Mouse (Mus musculus) gonadal fat pad, adult 2 months (tissue): ENCODE measurements around the gene Diexf. TPM values are rescaled to one million over a fixed set of nuclear protein-coding genes. Genes with fewer than 3 reads are reported as not detected.

ENCODE experiments used
- DNase-seq: peaks from one replicate; pipeline ENCODE4 v3.0.0-alpha.2; 2012; ENCODE audit warnings: low read depth
- polyA plus RNA-seq: library from polyadenylated mRNA; depleted of rRNA; stranded (reverse); fragments of >200 nt; gene quantifications from 2 replicates; pipeline ENCODE4 v1.2.3, GENCODE M21; 2012; rRNA removed

Diexf gene
- polyA plus RNA-seq = 15.3 and 15.6 TPM in 2 replicates

DNA sequence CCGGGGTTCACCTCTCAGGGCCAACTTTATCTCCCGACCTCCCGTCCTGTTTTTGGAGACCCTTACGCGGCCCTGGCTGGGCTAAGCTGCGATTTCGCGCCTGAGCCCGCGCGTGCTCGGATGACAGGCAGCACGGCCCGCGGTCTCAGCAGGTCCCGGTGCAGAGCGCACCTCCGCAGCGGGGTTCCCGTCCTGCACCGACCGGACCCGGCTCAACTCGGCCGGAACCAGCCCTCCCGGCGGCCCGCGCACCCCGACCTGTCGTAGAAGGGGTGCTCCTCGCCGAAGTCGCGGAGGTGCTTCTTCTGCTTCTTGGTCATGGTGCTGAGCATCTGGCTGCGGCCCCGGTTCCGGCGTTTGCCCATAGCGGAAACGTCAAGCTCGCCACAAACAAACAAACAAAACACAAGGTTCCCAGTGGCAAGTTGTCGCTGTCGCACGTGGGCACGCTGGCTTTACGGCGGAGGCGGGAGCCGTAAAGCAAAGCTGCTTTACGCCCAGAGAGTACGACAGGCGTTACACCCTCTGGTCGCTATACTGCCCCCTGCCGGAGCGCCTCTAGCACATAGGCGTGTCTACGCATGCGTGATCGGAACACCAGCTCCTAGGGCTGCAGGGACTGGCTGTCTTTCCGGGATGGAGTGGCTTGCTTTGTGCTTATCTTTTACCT is at the start of gene Diexf:
Diexf (minus strand) TSS at position 487 of the 670 bp plus-strand sequence.
- DNase-seq = no peak

GRCm38 (mm10) chr1:193174143-193174733 is 44.2 kb upstream of the Diexf start:
- DNase-seq = no peak

DNA sequence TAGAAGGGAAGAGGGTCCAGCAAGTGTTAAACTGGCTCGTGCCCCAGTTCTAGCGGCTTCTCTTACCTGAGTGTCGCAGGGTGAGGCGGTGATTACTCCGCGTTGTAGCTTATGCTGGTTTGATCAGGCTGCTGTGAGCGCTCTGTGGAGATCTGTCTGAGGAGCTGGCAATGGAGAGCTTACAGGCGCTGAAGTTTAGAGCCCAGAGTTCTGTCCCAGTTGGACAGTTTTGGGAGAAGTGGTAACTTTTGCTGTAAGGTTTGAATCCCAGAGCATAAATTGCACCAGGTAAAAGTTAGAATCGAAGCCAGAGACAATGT is 43.7 kb upstream of the Diexf start:
- no peak for DNase-seq

- DNase-seq = peak; percentile 97
Observed at GRCm38 (mm10) chr1:193172991-193173809, 43.1 kb upstream of the Diexf start.

- DNase-seq = no peak
Observed at GRCm38 (mm10) chr1:193169856-193170255, 39.8 kb upstream of the Diexf start.

DNA sequence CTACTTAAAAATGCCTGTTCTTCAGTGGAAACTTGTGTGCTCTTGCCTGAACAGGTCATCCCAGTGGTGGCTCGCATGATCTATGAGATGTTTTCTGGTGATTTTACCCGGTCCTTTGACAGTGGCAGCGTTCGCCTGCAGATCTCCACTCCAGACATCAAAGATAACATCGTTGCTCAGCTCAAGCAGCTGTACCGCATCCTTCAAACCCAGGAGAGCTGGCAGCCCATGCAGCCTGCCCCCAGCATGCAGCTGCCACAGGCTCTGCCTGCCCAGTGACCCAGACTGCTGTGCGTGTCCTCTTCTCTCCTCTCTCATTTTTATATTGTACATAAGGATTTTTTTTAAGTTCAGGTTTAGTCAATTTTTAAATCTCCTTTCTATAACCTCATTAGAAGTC is 39.2 kb upstream of the Diexf start:
- DNase-seq = no peak

GRCm38 (mm10) chr1:193167746-193168145 is 37.7 kb upstream of the Diexf start, which contains the start of gene A130010J15Rik:
TSS of gene A130010J15Rik (plus strand) at chr1:193168046.
- DNase-seq = no peak

DNA sequence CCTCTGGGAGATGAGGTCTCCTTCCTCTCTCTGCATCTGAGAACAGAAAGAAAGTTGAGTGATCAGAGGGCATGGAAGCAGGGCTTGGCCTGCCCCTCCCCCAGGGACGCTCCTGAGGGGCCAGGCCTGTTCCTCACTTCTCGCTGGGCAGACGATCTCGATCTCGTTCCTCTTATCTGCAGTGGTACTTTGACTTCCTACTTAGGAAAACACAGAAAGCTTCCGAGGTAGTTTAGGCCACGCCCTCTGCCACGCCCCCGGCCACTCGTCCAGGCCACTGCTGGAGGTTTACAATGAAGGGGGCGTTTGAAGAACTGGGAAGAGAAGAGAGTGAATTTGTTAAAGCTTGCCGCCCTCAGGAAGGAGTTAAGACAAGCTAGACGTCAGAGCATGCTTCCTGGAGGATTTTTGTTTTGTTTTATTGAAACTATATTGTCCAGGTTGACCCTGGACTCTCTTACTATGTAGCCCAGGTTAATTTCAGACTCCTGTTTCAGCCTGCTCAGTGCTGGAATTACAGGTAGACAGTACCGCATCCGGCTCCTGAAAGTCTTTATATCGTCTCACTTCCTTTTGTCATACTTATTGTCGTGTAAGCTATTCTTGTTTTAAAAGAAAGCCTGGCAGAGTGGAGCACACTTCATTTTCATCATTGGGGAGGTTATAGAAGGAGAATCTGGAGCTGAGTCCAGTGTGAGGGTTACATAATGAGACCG is 30.4 kb upstream of the Diexf start:
- DNase-seq = no peak

- no peak for DNase-seq
Observed at GRCm38 (mm10) chr1:193159613-193160012, 29.5 kb upstream of the Diexf start.

- DNase-seq = no peak
Observed at GRCm38 (mm10) chr1:193159163-193159562, 29.1 kb upstream of the Diexf start.

DNA sequence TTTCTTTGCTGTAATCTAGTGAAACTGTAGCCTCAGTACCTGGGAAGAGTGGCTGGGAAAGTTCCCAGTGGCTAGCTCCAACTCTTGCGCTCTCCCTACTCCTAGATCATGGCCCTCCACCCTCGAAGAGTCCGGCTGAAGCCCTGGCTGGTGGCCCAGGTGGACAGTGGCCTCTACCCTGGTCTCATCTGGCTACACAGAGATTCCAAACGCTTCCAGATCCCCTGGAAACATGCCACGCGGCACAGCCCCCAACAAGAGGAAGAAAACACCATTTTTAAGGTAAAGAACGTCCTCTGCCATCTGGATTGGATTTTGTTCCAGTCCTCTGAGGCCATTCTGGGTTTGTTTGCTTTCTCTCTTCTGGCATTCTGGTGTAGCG is 27.0 kb upstream of the Diexf start:
- no peak for DNase-seq

DNA sequence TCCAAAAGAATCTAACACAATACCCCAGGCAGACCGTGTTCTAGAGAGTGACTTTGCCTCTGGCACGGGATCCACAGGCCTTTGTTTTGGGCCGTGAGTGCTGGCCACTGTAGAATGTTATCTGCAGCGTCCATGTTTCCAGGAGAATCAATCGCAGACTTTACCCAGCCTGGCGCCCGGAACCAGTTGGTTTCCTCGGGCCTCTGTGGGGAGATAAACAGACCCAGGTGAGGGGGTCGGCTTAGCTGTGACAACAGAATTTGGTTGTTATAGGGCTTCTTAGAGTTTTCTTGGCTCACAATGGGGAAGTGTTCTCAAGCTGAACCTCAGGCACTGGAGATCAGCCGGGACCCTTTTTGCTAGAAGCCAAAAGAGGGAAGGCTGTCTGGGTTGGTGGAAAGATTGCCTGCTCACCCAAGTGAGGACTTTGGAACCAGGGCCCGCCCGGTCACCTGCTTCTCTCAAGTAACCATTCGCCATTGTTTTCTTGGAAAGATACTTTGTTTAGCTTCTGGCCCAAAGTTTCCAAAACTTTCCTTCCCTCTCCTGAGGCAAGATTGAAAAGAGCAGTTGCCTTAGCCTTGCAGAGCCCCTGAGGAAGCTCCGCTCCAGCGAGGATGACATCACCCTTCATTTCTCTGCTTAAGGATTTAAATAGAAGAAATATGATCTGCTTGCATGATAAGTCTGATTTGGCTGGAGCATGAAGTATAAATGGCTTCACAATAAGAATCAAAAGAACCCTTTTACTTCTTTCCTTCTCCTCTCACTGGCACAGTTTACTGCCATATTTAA is 26.4 kb upstream of the Diexf start:
- DNase-seq = no peak

- DNase-seq = no peak
Observed at GRCm38 (mm10) chr1:193153561-193153960, 23.5 kb upstream of the Diexf start.

- DNase-seq = peak; percentile 67
Observed at GRCm38 (mm10) chr1:193152872-193153271, 22.8 kb upstream of the Diexf start, which contains the start of gene Irf6. TSS of gene Irf6 (plus strand) at chr1:193153111.

DNA sequence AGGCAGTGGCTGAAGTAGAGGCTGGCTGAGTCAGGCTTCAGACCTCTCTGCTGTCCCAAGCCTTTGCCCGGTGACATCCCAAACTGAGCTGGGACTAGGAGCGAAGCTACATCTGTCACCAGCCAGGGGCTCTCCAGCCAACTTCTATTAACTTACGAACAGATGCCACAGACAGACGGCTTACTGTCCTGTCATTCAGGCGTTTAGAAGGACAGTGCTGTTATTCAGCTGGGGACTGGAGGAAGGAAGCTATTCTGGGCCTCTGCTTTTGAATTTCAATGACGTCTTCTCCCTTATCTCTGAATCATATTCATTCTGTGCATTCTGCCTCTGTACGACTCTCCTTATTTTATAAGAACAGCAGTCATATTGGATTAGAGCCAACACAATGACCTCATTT is 21.1 kb upstream of the Diexf start:
- DNase-seq = no peak

DNA sequence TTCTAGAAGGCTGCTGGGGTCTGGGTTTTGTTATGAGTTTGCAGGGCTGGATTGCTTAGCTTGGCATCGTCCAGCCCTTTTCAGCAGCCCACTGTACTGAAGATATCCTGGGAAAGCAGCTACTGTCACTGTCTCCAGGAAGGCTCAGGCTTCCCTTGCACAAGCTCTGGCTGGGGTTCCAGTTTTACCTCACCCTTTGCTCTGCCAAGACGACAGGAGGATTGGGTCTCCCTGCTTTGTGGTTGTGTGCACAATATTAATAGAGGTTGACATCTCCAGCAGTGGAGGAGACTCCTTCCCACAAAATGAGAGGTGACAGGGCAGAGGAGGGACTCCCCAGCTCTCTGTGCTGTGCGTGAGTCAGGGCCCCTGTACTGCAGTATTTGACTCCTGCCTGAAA is 19.2 kb upstream of the Diexf start:
- DNase-seq = no peak

DNA sequence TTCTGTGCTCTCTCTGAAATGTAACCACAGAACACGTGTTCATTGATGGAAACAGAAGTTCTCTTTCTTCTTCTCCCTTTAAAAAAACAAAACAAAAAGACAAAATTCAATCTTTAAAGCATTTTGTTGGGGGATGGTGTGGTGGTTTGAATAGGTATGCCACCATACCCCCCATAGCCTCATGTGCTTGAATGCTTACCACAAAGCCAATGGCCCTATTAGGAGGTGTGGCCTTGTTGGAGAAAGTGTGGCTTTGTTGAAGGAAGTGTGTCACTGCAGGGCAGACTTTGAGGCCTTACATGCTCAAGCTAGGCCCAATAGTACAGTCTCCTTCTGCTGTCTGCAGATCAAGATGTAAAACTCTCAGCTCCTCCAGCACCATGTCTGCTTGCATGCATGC is 16.3 kb upstream of the Diexf start:
- DNase-seq = no peak

GRCm38 (mm10) chr1:193145101-193145500 is 15.0 kb upstream of the Diexf start:
- DNase-seq = no peak

DNA sequence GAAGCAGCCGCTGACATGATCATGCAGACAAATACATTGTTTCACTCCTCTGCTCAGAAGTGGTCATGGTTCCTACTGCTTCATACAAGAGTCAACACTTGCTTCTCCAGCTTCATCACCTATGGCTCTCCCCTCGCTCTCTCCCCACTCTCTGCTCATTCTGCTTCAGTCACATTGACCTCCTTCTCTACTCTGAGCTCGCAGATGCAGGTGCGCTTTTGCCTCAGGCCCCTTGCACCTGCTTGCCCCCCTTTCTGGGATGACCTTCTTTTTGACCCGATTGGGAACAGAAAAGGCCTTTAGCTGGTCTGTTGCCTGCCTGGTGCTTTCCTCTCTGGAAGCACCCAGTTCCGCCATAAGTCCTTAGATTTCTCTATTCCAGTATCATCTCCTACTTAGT is 14.4 kb upstream of the Diexf start:
- no peak for DNase-seq

DNA sequence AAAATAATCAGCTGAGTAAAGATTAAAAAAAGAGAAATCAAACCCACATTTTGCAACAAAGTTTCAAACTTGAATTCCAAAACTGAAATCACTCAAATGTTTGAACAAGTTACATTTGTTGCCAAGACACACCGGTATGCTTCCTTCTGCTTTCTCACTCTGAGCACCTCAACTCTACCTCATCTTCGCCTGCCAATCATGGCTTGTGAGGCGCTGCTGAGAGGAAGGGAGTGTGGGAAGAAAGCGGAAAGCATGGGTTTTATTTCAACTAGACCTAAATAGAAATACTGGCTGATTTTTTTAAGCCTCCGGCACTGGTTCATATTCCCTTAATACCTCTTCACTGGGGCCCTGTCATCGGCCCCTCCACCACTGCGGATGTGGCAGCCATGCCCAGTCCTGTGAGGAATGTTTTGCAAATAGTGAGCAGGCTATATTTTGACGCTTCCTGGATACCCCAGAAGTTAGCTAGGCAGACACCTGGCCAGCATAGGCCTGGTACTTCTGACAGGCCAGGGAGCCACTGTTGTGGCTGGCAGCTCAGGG is 12.5 kb upstream of the Diexf start:
- no peak for DNase-seq

- no peak for DNase-seq
Observed at GRCm38 (mm10) chr1:193141118-193141517, 11.0 kb upstream of the Diexf start.
